Mouse (Mus musculus) cerebellum, postnatal 25 days (tissue): ENCODE measurements at regions not wholly inside any gene's neighbourhood (a gene's known extent, or its start where the extent isn't known, plus 50 kb on each side); places are given as distances from the start of the nearest gene placed in this dataset.
A peak's percentile ranks its signal among the peaks of the same experiment; 100 is the strongest.

Source experiments
- DNase-seq, 2 experiments: peaks; one replicate each; pipeline ENCODE4 v3.0.0; 2021; ENCODE audit warnings: mixed read lengths in 2 of 2

DNA sequence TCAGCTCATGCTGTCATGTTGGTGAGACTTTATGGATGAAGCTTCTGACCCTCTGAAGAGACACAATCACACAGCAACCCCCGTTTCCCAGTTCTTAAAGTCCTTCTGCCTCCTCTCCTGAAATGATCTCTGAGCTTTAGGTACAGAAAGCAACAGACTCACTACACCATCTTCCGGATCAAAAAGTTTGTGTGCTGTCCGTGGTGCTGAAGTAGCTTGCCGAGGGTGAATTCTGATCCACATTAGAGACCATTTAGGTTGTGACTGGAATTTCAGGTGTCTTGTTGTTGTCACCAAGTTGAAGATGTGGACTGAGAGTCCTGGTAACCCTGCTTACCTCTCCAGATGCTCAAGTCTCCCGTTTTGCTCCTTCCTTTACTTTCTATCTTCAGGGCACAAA, 375.2 kb downstream of the Shisa9 start:
- no peak for DNase-seq

DNA sequence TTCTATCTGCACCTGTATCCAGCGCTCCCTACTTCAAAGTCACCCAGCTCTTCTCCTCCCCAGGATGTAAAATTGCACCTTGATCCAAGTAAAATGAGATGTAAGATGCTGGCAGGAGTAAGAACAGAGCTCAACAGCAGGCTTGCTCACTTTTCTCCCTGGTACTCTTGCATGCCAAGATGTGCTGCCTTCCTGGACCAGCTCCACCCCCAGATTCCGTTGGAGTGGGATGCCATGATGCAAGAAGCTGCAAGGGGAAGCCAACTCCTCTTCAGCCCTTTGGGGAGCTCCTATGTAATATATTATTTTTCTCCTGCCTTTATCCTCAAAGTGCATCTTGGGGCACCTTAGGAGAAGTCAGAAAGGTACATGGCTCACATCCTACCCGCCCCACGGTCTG, 405.6 kb downstream of the Shisa9 start:
- no peak for DNase-seq

DNA sequence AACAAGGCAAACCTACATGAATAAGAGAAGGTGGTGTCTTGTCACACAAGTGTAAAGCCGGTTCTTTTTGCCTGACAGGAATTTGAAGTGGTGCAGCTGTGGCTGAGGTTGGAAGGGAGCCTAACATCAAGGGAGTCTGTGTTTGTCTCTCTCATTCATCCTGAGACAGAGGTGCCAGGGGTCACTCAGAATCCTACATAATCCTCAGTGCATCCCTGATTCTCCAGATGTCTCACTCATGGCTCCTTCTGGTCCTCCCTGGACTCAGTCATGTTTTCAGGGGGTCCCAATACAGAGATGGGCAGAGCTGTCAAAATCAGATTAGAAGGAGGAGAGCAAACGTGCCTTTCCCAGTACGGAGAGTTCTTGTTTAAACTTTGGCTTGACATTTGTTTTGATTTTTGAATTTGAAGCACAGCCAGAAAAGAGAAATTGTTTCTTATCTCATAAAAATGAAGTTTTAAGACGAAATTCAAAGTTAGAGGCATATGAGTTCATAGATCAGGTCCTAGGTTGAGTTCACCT, 451.8 kb downstream of the Shisa9 start:
- DNase-seq, result no peak

DNA sequence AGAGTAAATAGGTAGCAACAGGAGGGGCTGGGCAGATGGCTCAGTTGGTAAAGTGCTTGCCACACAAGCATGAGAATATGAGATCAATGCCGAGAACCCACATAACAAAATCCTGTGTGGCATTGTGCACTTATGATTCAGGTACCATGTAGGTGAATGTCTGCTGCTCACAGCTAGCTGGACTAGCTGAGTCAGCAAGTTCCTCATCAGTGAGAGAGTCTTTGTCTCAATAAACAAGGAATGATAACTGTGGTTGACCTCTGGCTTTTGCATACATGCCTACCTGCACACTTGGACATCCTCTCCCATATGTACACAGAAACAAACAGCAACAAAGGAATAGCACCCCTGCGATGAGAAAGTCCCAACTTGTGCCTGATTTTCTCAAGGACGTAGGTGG, 454.7 kb downstream of the Shisa9 start:
- DNase-seq, result no peak

DNA sequence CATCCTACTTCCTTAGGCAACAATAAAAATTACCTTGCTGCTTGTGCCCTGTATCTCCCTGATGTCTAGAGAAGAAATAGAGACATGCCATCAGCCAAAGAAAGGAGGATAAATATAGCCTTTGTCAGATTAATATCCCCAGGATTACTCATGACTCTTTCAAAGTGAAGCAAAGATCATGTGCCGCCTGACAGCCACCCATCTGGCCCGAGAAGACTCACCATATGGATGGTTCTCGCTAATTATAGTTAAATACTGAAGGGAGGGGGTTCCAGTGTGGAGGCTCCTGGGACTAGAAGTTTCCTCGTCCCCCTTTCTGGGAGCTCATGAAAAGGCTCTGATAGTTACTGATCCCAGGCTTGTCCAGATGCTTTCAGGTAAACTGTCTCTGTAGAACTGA, 470.9 kb downstream of the Shisa9 start:
- DNase-seq, result peak; percentile 5 to 36
